Comparison of ENCODE assay signal across 24 mouse cellular contexts in the genomic region with DNA sequence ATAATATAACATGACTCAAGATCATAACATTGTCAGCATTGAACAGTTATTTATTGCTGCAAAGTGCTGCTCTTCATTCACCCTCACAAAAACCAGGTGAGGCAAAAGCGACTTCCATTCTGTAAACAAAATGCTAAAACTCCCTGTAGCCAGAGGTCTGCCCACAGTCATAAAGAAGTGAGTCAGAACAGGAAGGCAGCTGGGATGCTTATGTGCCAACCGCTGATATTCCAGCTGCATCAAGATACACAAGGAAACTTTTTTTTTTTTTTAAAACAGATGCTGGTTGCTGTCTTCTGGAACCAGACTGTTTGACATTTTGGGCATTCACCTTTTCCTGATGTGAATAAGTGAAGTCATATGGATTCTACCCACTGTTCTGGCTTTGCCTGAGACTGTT.
"Had no signal": no experiment of that assay in that cellular context is flagged by ENCODE, and none has a peak within 500 bp of the region (broad histone marks: within the 10 kb centered on the region; RNA-seq: fewer than 3 reads in every experiment).

No protein-coding gene starts in this region.

- H3K27me3 ChIP-seq: limb, embryonic 13.5 days; liver, embryonic 12.5 days; liver, embryonic 15.5 days; lung, embryonic 15.5 days; megakaryocyte, embryonic 14.5 days; midbrain, embryonic 13.5 days; neural tube, embryonic 13.5 days had no signal

- H3K4me3 ChIP-seq: layer of hippocampus, adult 2 months; limb, embryonic 10.5 days; limb, embryonic 13.5 days; liver, embryonic 12.5 days; liver, embryonic 15.5 days; lung, embryonic 15.5 days; megakaryocyte, embryonic 14.5 days; midbrain, embryonic 10.5 days; midbrain, embryonic 13.5 days; neural tube, embryonic 13.5 days had no signal

- ATAC-seq: liver, embryonic 12.5 days; midbrain, embryonic 13.5 days; midbrain, embryonic 16.5 days had no signal

- H3K9me3 ChIP-seq: limb, embryonic 10.5 days; limb, embryonic 13.5 days; liver, embryonic 12.5 days; liver, embryonic 15.5 days; lung, embryonic 15.5 days; megakaryocyte, embryonic 14.5 days; midbrain, embryonic 10.5 days; midbrain, embryonic 13.5 days; neural tube, embryonic 13.5 days had no signal

- H3K36me3 ChIP-seq: limb, embryonic 10.5 days; limb, embryonic 13.5 days; liver, embryonic 12.5 days; liver, embryonic 15.5 days; lung, embryonic 15.5 days; midbrain, embryonic 10.5 days; midbrain, embryonic 13.5 days; neural tube, embryonic 13.5 days had no signal

- H3K4me1 ChIP-seq: limb, embryonic 10.5 days; limb, embryonic 13.5 days; liver, embryonic 12.5 days; liver, embryonic 15.5 days; lung, embryonic 15.5 days; megakaryocyte, embryonic 14.5 days; midbrain, embryonic 10.5 days; midbrain, embryonic 13.5 days; neural tube, embryonic 13.5 days had no signal

- DNase-seq: kidney, adult 9 months; kidney, postnatal 25 days; layer of hippocampus, adult 9-11 months; liver; lung, adult 18-20 months; lung, postnatal 10 days; lung, postnatal 36 days; retina, postnatal 1 day; right cerebral cortex, postnatal 25 days; spleen, adult 18-20 months; thymus, adult 18-20 months; thymus, postnatal 36 days had no signal

- H3K9ac ChIP-seq: limb, embryonic 13.5 days; liver, embryonic 12.5 days; liver, embryonic 15.5 days; lung, embryonic 15.5 days; midbrain, embryonic 13.5 days; neural tube, embryonic 13.5 days had no signal

- H3K4me2 ChIP-seq: limb, embryonic 13.5 days; liver, embryonic 12.5 days; liver, embryonic 15.5 days; lung, embryonic 15.5 days; midbrain, embryonic 13.5 days; neural tube, embryonic 13.5 days had no signal

- H3K27ac ChIP-seq: kidney, postnatal 0 days; layer of hippocampus, adult 2 months; limb, embryonic 10.5 days; limb, embryonic 13.5 days; liver, embryonic 12.5 days; liver, embryonic 15.5 days; lung, embryonic 15.5 days; midbrain, embryonic 10.5 days; midbrain, embryonic 13.5 days; neural tube, embryonic 13.5 days had no signal
